Mouse (Mus musculus) erythroblast, adult 5-6 weeks (primary cell): ENCODE data around the gene Synj1. TPM values are rescaled to one million over a fixed set of nuclear protein-coding genes. Genes with fewer than 3 reads are reported as not detected.
A peak's percentile ranks its signal among the peaks of the same experiment; 100 is the strongest.

Source experiments
- ATAC-seq: replicated peaks from 2 replicates; pipeline ENCODE4 v1.8.0; 2016; ENCODE audit warnings: moderate number of reproducible peaks, mild to moderate bottlenecking, moderate TSS enrichment, inconsistent platforms; ENCODE audit not compliant: poor library complexity, low FRiP score, severe bottlenecking
- total RNA-seq, 2 experiments: library from RNA; stranded (forward) in 1 of 2; stranded (reverse) in 1 of 2; fragments of 150-400 nt in 1 of 2; fragments of 200-764, 138-1000 nt in 1 of 2; gene quantifications; 2 replicates each; pipeline versions ENCODE4 v1.2.3 to v1.2.4; 2015 to 2017; ENCODE audit warnings: low replicate concordance in 2 of 2

The Synj1 gene
- total RNA-seq, 2 experiments from 2014 or later, result 166 to 167 TPM

GRCm38 (mm10) chr16:90953770-90954169 is 57.3 kb downstream of the Synj1 start:
- ATAC-seq, result no peak

DNA sequence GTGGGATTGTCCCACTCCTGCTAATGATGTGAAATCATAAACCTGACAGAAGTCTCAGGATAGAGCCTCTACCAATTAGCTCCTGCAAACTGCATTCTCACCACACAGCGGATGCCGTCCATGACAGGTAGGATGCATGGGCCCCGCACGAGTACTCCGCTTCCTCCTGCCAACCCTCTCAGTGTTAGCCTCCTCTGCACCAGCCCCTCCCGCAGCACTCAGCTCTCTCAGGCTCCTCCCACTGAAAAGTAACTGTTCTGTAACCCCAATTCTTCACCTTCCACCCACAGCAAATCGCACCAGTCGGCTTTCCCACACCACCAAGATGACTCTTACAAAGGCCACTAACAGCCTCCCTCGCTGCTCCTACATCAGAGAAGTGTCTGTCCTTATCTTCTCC is 58.0 kb downstream of the Synj1 start:
- no peak for ATAC-seq

- ATAC-seq, result no peak
Measured at GRCm38 (mm10) chr16:90950354-90950963, 60.6 kb downstream of the Synj1 start.

- ATAC-seq, result no peak
Measured at GRCm38 (mm10) chr16:90946977-90947376, 64.1 kb downstream of the Synj1 start.

DNA sequence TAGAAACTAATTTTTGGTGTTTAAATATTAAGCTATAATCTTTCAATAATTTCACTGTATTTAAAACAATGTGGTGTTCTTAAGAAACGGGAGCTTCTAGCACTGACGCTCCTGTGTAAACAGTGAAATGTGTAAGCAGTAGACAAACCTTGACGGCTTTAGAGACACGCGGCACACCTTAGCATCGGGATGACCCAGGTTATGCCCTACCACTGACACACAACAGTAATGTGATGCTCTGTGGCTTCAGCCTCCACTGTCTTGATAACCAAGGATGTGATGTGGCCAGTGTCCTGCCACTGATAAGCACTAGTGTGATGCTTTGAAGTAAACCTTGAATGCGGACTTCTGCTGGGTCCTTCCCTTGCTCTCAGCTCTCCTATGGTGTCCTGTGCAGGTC is 69.9 kb downstream of the Synj1 start:
- ATAC-seq, result no peak

DNA sequence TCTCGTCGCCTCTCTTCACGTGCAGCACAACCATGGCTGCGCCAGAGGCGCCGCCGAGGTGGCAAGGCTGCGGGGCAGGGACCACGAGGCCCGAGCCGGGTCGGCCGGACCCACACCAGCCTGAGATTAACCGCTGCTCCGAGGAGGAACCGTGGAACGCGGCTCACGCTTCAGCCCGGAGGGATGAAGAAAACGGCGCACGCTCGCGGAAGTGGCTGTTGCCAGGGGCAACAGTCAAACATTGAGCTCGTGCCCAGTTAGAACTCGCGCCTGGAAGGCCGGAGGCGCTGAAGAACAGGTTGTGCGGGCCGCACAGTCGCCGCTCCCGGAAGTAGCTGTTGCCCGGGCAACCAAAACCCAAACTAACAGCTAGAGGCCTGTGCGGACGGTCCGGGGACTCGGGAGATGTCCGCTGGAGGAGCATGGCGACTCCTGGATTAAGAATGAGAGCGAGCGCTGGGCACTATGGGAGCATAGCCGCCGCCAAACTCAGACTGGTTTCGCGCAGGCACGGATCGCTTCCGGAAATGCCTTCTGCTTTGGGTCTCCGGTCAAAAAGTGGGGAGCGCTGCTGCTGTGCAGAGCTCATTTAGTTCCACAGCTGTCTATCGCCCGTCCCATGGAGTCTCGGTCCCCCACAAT is 76.3 kb downstream of the Synj1 start, which contains the start of gene Cfap298:
Gene Cfap298, minus strand, starts transcription at position 428 of the 642 bp plus-strand sequence.
- peak; percentile 96 for ATAC-seq

DNA sequence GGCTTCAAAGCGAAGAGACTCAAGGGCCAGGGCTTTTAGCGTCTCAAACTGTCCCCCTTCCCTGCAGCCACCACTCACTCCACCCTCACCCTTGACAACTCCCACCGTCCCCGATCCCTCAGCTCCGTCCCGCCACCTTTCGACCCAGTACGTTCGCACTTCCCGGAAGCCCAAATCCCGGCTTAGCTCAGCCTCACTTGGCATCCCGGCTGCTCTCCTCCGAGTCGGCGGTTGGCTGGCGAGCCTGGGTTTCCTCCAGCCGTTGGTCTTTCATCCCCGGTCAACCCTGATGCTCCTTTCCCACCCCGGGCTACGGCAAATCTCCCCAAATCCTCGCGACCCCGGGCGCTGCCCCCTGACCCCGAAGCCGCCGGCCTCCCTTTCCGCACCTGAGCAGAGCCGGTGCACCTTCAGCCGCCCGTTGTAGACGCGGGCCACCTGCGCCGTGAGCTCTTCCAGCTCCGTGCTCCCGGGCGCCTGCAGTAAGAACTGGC is 76.9 kb downstream of the Synj1 start:
- peak; percentile 40 for ATAC-seq

GRCm38 (mm10) chr16:90933534-90934176 is 77.5 kb downstream of the Synj1 start:
- ATAC-seq, result no peak

DNA sequence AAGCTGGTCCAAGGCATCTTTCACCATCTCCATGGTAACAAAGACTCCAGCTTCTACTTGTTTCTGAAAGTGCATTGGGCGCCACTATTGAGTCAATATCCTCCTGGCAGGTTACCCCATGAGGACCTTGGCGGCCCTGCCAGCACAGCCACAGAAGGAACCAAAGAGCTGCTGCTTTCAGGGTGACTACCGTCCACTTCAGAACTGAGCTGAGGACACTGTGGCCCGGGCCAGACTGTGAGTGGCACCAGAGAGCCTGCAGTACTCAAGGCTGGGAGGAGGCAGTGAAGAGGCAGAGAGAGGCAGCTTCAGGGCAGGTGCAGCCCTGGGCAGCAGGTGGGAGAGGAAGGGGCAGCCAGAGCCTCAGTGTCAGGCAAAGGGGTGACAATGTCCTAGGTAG is 83.7 kb downstream of the Synj1 start:
- no peak for ATAC-seq

GRCm38 (mm10) chr16:90925461-90925860 is 85.6 kb downstream of the Synj1 start:
- peak; percentile 69 for ATAC-seq

DNA sequence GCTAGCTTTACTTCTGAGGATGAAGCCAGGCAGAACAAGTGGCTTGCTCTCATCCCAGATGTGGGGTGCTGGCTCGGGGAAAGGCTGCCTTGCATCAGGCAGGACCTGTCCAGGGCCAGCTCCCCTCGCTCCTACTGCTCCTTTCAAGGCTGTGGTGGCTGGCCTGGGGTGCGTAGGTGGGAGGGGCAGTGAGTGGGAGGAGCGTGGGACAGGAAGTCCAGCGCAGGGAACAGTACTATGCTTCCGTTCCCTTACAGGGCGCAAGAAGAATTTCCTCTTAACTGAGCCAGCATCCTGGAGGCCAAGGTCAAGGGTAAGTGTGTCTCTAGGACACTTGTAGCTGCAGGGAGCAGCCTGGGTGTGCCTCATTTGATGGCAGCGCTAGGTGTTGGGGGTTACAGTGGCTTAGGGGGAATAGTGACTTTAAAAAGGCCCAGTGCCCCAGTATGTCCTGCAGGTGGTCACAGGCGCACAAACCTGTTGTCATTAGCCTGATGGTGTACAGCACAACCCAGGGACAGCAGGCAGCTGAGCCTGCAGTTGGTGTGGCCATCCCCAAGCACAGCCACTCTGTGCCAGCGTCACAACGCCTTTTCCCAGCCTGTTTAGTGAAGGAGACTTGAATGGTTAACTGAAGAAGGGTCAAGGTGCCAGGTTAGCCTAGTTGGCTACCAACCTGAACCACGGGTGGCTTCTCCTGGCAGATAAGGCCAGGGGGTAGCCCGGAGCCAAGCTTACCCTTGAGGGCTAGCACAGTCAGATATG is 86.3 kb downstream of the Synj1 start:
- no peak for ATAC-seq

GRCm38 (mm10) chr16:90921471-90922159 is 89.5 kb downstream of the Synj1 start:
- ATAC-seq, result no peak

- ATAC-seq, result no peak
Measured at GRCm38 (mm10) chr16:90917156-90917555, 94.0 kb downstream of the Synj1 start.

GRCm38 (mm10) chr16:90916040-90916481 is 95.0 kb downstream of the Synj1 start:
- no peak for ATAC-seq

- no peak for ATAC-seq
Measured at GRCm38 (mm10) chr16:90911766-90912165, 99.3 kb downstream of the Synj1 start.

- ATAC-seq, result no peak
Measured at GRCm38 (mm10) chr16:90910855-90911533, 100.1 kb downstream of the Synj1 start.

DNA sequence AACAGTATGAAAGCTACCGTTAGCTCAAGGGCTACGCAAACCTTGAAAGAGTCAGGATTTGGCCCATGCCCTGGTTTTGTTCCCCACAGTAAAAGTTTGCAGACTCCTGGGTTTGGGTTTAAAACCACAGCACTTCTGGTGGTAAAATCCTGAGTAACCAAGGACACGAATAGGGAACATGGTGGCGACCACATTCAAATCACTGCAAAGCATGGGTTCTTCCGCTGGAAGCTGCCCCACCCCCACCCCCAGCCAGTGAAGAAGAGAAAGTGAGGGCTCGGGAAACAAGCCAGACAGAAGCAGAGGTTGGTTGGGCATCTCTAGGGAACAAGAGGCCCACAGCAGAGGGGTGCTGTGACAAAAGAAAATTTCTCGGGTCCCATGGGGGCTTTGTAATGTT is 103.9 kb downstream of the Synj1 start:
- ATAC-seq, result no peak

DNA sequence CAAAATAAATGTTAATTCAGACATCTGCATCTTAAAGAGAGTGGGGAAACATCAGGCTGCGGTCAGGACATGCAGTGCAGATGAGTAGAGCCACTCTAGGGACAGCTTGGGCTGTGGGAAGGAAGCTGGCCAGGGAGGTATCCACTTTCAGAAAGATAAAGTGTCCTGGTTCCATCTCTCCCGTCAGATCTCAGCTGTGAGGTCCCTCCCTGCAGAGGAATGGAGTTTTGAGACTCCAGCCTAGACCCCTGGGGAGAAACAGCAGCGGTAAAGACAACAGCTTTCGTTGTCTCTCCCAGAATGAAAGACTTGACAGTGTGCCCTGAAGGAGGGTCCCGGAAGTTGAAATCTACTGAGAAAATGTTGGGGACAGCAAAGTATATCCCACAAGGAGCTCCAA is 107.8 kb downstream of the Synj1 start:
- ATAC-seq, result no peak

GRCm38 (mm10) chr16:90901364-90901763 is 109.7 kb downstream of the Synj1 start:
- ATAC-seq, result no peak
